Mouse (Mus musculus): Measurements from ENCODE around the gene Npas2.

DNA sequence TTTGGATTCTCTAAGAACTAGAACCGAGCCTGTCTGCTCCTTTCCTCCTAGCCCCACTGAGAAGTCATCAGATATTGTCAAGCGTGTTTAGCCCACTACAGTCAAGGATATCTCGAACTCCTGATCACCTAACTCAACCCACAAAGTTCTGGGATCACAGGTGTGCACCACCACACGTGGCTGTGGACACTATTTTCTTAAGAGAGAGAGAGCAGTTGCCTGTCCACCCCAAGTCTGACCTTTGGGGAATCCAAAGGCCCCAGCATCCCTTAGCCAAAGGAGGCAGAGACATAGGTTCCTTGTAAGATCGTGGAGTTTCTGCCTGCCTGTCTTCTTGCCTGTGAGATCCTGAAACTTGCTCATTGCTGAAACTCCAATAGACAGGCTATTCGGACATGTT is 173.5 kb downstream of the Npas2 start:
- TF ChIP-seq POLR2A (IDR thresholded peaks at IDR 0.05; ENCODE audit: low read depth, low read length), result no peak
- TF ChIP-seq CTCF (IDR thresholded peaks at IDR 0.05; ENCODE audit: borderline replicate concordance, insufficient read depth, low read length), result no peak
